Mouse (Mus musculus) megakaryocyte-erythroid progenitor cell, adult 5-6 weeks (primary cell): Measurements from ENCODE around the gene Xirp1. TPM values are rescaled to one million over a fixed set of nuclear protein-coding genes. Genes with fewer than 3 reads are reported as not detected.
"Not testable (repeated sequence)": the region's sequence is repeated elsewhere in the genome, so short reads cannot be mapped to it uniquely, and the experiment has no call there.

ENCODE experiments used
- ATAC-seq: replicated peaks from 2 replicates; pipeline ENCODE4 v1.8.0; 2016; ENCODE audit warnings: mild to moderate bottlenecking, inconsistent platforms; ENCODE audit not compliant: severe bottlenecking, poor library complexity, low FRiP score, low TSS enrichment
- total RNA-seq, 2 experiments: library from RNA; stranded (forward) in 1 of 2; stranded (reverse) in 1 of 2; fragments of 200-1000, 215-1000 nt in 1 of 2; fragments of >200 nt in 1 of 2; fragmentation: Nextera tagmentation in 1 of 2; gene quantifications; 2 replicates each; pipeline ENCODE4 v1.2.3; 2014 to 2017

The Xirp1 gene
- total RNA-seq, 2 experiments from 2014 or later = not detected

DNA sequence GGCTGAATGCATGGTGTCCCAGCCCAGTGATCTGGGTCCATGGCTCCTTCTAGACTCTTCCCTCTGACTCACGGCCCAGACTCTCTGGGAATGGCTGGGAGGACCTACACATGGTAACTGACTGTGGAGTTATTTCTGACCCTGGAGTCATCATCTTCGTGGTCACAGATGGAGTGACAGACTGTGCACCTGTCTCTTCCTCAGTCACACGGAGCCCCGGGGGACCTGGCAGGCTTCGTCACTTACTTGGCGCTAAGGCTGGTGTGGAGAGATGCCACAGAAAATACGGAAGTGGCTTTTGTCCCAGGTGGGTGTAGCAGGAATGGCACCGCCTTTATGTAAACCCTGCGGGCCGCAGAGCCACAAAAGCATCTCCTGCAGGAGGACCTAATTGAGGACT, 773 bp upstream of the Xirp1 start:
- no peak for ATAC-seq

- ATAC-seq = no peak
Observed at GRCm38 (mm10) chr9:120021164-120021563, 2.2 kb downstream of the Xirp1 start.

GRCm38 (mm10) chr9:120020285-120020890, 3.0 kb downstream of the Xirp1 start:
- ATAC-seq = no peak

GRCm38 (mm10) chr9:120016956-120017355, 6.4 kb downstream of the Xirp1 start:
- no peak for ATAC-seq

DNA sequence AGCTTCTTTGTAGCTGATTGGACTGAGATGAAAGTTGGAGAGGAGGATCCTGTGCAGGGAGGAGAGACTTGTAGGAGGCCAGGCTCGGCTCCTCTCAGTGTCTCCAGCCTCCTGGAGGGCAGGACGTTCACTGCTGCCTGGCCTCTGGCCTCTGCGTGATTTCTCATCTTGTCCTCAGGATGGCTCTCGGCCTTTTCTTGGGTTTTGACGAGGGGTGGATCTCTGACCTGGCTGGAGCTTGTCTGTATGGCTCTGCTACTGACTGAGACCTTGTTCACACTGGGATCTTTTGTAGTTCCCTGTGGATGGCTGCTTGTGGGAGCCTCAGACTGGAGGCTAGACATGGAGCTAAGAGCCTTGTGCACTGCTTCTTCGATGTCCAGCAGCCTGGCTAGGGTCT, 8.6 kb downstream of the Xirp1 start:
- no peak for ATAC-seq

DNA sequence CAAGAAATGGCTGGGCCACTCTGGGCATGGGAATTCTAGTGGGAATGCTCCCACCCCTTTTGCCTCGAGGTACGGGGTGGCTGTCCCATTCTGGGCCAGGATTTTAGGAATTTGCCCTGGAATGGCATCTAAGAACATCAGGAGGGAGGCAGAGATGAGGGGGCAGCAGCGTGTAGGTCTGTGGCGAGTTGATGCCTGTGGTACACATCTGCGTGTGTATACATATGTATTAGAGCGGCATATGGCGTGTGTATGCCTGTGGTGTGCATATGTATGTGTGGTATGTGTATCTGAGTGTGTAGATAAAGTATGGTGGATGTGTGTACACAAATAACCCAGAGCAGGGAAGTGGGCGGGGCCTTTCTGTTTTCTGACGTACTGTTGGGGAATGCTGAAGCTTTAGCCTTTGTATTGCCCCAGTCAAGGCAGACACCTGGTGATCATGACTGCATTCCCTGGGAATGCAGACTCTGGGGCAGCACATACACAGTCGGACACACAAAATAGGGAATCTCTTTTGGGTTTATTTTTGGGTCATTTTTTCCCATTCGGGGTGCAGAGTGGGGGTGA, 10.1 kb downstream of the Xirp1 start:
- ATAC-seq = no peak

DNA sequence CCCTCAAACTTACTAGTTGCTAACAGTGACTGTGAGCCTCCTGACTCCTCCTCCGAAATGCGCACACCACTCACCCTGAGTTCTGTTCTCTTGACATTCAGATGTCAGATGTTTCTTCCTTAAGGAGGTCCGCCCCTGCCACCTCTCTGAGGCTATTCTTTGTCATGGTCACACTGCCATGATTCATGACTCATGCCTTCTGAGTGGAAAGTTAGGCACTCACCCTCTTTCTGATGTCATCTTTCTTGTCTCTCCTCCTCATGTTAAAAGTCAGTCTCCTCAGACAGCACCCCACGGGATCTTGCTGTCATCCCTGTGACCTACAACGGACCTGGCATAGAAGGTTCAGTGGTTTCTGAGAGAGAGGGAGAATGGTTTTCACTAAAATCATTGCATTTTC, 10.6 kb downstream of the Xirp1 start:
- ATAC-seq = no peak

GRCm38 (mm10) chr9:120012161-120012560, 11.2 kb downstream of the Xirp1 start:
- not testable (repeated sequence) for ATAC-seq

- ATAC-seq = peak; percentile 31; the same call in 1 of the 2 replicates
Observed at GRCm38 (mm10) chr9:120011533-120011932, 11.9 kb downstream of the Xirp1 start.

GRCm38 (mm10) chr9:120010781-120011511, 12.5 kb downstream of the Xirp1 start:
- ATAC-seq = peak; percentile 87

GRCm38 (mm10) chr9:120009871-120010270, 13.5 kb downstream of the Xirp1 start:
- no peak for ATAC-seq

DNA sequence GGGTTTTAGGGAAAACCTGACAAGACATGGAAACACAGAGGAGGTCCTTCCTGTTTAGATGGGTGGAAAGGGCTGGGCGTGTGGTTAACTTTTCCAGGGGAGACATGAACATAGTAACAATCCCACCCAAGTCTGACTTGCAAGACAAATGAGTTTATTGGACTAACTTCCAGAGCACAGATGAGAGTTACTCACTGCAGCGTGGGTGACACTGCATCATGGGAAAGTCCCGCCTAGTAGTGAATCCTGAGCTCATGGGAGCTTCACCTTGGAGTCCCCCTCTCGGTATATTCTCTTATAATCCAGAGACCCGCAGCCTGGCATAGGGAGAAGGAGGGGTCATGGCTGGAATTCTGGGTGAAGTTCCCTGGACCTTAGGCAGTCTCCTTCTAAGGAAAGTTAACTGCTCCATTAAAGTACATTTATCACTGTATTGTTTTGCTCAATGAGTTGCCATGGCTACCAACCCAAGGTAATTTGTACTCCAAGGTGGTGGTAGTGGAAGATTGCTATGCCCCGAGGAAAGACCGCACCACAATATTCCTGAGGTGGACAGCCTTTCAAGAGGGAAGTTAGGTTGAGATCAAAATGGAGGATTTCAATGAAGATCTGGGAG, 14.1 kb downstream of the Xirp1 start:
- no peak for ATAC-seq

GRCm38 (mm10) chr9:120007833-120008232, 15.6 kb downstream of the Xirp1 start:
- no peak for ATAC-seq

DNA sequence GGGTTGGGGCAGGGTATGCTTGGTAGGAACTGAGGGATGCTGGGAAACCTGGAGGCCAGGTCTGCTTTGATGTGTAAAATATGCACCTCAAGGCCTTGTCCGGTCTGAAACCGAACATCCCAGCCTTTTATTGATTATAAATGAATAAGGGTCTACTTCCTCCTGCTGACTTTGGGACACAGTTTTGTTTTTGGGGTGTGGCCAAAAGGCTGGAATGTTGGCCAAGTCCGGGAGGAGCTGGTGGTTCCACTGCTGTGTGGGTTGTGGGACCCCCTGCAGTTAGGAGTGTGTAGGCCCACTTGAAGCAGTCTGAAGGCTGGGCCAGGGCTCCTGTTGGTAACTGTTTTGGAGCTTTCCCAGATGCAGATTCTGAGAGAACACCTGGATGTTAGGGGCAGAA, 17.5 kb downstream of the Xirp1 start:
- no peak for ATAC-seq

- ATAC-seq = no peak
Observed at GRCm38 (mm10) chr9:120002893-120003292, 20.5 kb downstream of the Xirp1 start.

- peak; percentile 94 for ATAC-seq
Observed at GRCm38 (mm10) chr9:120001945-120002725, 21.3 kb downstream of the Xirp1 start.

DNA sequence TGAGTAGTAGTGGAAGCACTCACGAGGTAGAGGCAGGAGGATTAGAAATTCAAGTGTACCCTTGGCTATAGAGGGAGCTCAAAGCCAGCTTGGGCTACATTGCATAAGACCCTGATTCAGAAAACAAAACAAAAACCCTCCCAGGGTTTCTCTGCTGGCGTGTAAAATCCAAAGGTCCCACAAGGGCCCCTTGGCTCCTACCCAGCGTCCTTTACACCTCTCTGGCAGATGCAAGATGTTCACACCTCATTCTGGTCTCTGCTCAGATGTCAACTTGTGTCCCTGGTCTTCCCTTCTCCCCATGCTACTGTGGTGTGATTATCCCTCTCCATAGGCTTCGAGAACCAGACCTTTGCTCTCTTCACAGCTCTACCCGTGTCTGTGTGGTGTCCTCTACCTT, 22.6 kb downstream of the Xirp1 start:
- ATAC-seq = no peak

DNA sequence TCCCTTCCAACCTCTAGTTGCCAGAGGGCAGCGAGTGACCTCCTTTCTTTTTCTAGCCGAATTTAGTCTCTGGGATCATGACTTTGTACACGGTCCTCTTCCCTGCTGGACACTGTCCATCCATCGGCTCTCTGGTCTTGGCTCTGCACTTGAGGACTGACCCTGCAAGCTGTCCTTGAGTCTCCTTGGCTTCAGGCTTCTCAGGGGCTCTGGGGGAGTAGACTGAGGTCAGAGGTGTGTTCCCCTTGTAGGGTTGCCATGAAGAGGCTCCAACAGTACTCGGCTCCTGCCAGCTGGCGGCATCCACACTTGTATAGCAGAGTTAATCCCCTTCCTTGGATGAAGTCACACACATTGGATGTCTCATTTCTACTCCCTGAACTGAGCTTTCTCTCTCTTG, 23.8 kb downstream of the Xirp1 start:
- ATAC-seq = no peak

DNA sequence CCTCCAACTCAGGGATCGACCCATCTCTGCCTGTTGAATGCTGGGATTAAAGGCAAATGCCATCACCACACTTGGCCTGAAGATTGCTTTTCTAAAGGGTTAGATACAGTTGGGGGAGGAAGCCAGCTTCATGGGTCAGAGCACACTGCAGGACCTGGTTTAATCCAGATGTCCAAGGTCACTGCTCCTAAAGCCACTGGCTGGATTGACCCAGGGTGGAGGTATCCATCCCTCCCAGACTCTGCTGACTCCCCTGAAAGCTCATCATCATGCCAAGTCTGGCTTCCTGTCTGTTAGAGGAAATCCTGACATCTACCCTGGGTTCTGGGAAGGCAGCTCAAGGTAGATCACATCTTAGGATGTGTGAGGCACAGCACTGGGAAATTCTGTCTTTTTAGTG, 24.6 kb downstream of the Xirp1 start:
- ATAC-seq = no peak

DNA sequence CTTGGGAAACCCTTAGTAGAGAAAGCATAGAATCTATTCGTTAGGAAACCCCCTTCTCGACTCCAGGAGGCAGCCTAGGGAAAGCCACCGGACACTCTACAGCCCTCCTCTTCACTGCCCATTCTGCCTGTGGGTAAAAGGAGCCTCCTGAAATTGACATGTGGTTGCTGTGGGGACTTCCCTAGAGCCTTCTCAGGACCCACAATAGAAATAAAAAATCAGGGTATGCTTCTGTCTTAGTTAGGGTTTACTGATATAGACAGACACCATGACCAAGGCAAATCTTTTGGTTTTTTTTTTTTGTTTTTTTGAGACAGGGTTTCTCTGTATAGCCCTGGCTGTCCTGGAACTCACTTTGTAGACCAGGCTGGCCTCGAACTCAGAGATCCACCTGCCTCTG, 27.3 kb downstream of the Xirp1 start:
- no peak for ATAC-seq
